Mouse (Mus musculus): ENCODE measurements around the gene H2al1d. TPM values are rescaled to one million over a fixed set of nuclear protein-coding genes. Genes with fewer than 3 reads are reported as not detected.
"Not testable (repeated sequence)": the region's sequence is repeated elsewhere in the genome, so short reads cannot be mapped to it uniquely, and the experiment has no call there.

Gene H2al1d
- polyA plus RNA-seq, 1 experiment from 2014 or later: not detected

DNA sequence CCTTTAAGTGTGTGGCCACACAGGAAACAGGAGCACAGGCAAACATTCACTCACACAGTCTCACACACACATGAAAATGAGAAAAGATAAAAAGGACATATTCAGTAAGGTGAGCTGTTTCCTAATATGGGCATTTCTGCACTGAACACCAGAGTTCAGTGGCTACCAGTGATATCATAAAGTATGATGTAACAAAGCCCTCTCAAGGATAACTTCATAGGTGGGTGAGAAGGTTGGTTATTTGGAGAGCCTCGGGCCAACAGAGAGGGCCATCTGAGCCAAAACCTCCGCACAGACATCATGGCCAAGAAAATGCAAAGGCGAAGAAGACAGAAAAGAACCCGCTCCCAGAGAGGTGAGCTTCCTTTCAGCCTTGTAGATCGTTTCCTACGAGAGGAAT is 6.2 kb downstream of the H2al1d start, which contains the start of gene H2al1f:
Gene H2al1f (plus strand): TSS at position 301 of the 400 bp plus-strand sequence.
- not testable (repeated sequence) for H3K9me3 ChIP-seq (replicated peaks); H3K36me3 ChIP-seq (ENCODE audit: poor library complexity, severe bottlenecking); H3K4me1 ChIP-seq; ATAC-seq; H3K4me2 ChIP-seq; H3K27ac ChIP-seq; H3K27me3 ChIP-seq; H3K4me3 ChIP-seq; H3K9ac ChIP-seq
- no CpG with 5 or more reads among the region's 6 CpGs for WGBS

GRCm38 (mm10) chrX:11317956-11318355 is 9.3 kb downstream of the H2al1d start, which contains the start of gene H2al1g:
H2al1g (plus strand) TSS chrX:11318256.
- not testable (repeated sequence) for H3K27ac ChIP-seq; H3K4me2 ChIP-seq; H3K27me3 ChIP-seq; H3K9me3 ChIP-seq (replicated peaks); ATAC-seq; H3K4me3 ChIP-seq; H3K4me1 ChIP-seq; H3K36me3 ChIP-seq (ENCODE audit: poor library complexity, severe bottlenecking); H3K9ac ChIP-seq
- no CpG with 5 or more reads among the region's 3 CpGs for WGBS

- not testable (repeated sequence) for H3K4me1 ChIP-seq; H3K4me3 ChIP-seq; H3K27ac ChIP-seq; H3K36me3 ChIP-seq (ENCODE audit: poor library complexity, severe bottlenecking); H3K4me2 ChIP-seq; H3K9ac ChIP-seq; H3K9me3 ChIP-seq (replicated peaks); ATAC-seq; H3K27me3 ChIP-seq
- WGBS: no CpG with 5 or more reads among the region's 6 CpGs
Observed at GRCm38 (mm10) chrX:11321192-11321591, 12.6 kb downstream of the H2al1d start, which contains the start of gene H2al1h. H2al1h (plus strand) TSS chrX:11321492.

DNA sequence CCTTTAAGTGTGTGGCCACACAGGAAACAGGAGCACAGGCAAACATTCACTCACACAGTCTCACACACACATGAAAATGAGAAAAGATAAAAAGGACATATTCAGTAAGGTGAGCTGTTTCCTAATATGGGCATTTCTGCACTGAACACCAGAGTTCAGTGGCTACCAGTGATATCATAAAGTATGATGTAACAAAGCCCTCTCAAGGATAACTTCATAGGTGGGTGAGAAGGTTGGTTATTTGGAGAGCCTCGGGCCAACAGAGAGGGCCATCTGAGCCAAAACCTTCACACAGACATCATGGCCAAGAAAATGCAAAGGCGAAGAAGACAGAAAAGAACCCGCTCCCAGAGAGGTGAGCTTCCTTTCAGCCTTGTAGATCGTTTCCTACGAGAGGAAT is 15.7 kb downstream of the H2al1d start, which contains the start of gene H2al1i:
Gene H2al1i (plus strand): TSS at position 301 of the 400 bp plus-strand sequence.
- H3K27me3 ChIP-seq; H3K4me2 ChIP-seq; H3K4me1 ChIP-seq; H3K9ac ChIP-seq; H3K36me3 ChIP-seq (ENCODE audit: poor library complexity, severe bottlenecking); H3K9me3 ChIP-seq (replicated peaks); ATAC-seq; H3K27ac ChIP-seq; H3K4me3 ChIP-seq: not testable (repeated sequence)
- WGBS: no CpG with 5 or more reads among the region's 5 CpGs

- 88% methylated on average over 2 of the region's 2 CpGs for WGBS
- not testable (repeated sequence) for H3K4me2 ChIP-seq; H3K9me3 ChIP-seq (replicated peaks); H3K4me3 ChIP-seq; H3K27ac ChIP-seq; H3K9ac ChIP-seq; H3K4me1 ChIP-seq; H3K36me3 ChIP-seq (ENCODE audit: poor library complexity, severe bottlenecking); H3K27me3 ChIP-seq; ATAC-seq
Observed at GRCm38 (mm10) chrX:11327522-11327921, 18.9 kb downstream of the H2al1d start, which contains the start of gene H2al1j. H2al1j (plus strand) TSS chrX:11327822.

GRCm38 (mm10) chrX:11345762-11346161 is 37.1 kb downstream of the H2al1d start:
- no peaks in the 10 kb centered on the region for H3K4me1 ChIP-seq
- H3K4me2 ChIP-seq: no peak overlapping the region
- 57% methylated on average over 9 of the region's 9 CpGs for WGBS
- no peak for ATAC-seq
- H3K36me3 ChIP-seq (ENCODE audit: poor library complexity, severe bottlenecking): no peaks in the 10 kb centered on the region
- H3K9ac ChIP-seq: no peak overlapping the region
- H3K4me3 ChIP-seq: no peak overlapping the region
- H3K27me3 ChIP-seq: no peaks in the 10 kb centered on the region
- no peaks in the 10 kb centered on the region for H3K9me3 ChIP-seq (replicated peaks)
- H3K27ac ChIP-seq: peak overlapping the region; percentile 22; the same call in 1 of the 2 replicates

- Histone ChIP-seq H3K4me1 (no peaks in the 10 kb centered on the region), H3K27ac (no peak overlapping the region), H3K36me3 (ENCODE audit: poor library complexity, severe bottlenecking) (no peaks in the 10 kb centered on the region), H3K4me2 (no peak overlapping the region), H3K9ac (no peak overlapping the region), H3K9me3 (replicated peaks) (no peaks in the 10 kb centered on the region), H3K4me3 (no peak overlapping the region), H3K27me3 (no peaks in the 10 kb centered on the region)
- 87% methylated on average over 3 of the region's 3 CpGs for WGBS
- ATAC-seq: no peak
Observed at GRCm38 (mm10) chrX:11346756-11347155, 38.1 kb downstream of the H2al1d start.

Other genes with a start within 250 kb of the H2al1d start
- not detected in 2 replicates for gene H2al1a, start 9.6 kb upstream of the H2al1d start, polyA plus RNA-seq (2015; fragmentation: Nextera tagmentation; extraction: Ambion mirVana)
- not detected in 2 replicates for gene H2al1b, start 6.4 kb upstream of the H2al1d start, polyA plus RNA-seq (2015; fragmentation: Nextera tagmentation; extraction: Ambion mirVana)
- gene H2al1c, start 3.2 kb upstream of the H2al1d start, polyA plus RNA-seq (2015; fragmentation: Nextera tagmentation; extraction: Ambion mirVana): not detected in 2 replicates
- gene H2al1e, start 3.1 kb downstream of the H2al1d start, polyA plus RNA-seq (2015; fragmentation: Nextera tagmentation; extraction: Ambion mirVana): not detected in 2 replicates
- not detected in 2 replicates for gene H2al1f, start 6.3 kb downstream of the H2al1d start, polyA plus RNA-seq (2015; fragmentation: Nextera tagmentation; extraction: Ambion mirVana)
- not detected in 2 replicates for gene H2al1g, start 9.4 kb downstream of the H2al1d start, polyA plus RNA-seq (2015; fragmentation: Nextera tagmentation; extraction: Ambion mirVana)
- not detected in 2 replicates for gene H2al1h, start 12.7 kb downstream of the H2al1d start, polyA plus RNA-seq (2015; fragmentation: Nextera tagmentation; extraction: Ambion mirVana)
- gene H2al1i, start 15.8 kb downstream of the H2al1d start, polyA plus RNA-seq (2015; fragmentation: Nextera tagmentation; extraction: Ambion mirVana): not detected in 2 replicates
- gene H2al1j, start 19.0 kb downstream of the H2al1d start, polyA plus RNA-seq (2015; fragmentation: Nextera tagmentation; extraction: Ambion mirVana): not detected in 2 replicates

All from forebrain, embryonic 13.5 days (tissue).